Mouse (Mus musculus): ENCODE results near the gene Nms. TPM values are rescaled to one million over a fixed set of nuclear protein-coding genes. Genes with fewer than 3 reads are reported as not detected.

Nms gene
- total RNA-seq (2021): not detected in 2 replicates
- long read RNA-seq, experiment 1: 0 reads
- long read RNA-seq, experiment 2: 0 reads

GRCm38 (mm10) chr1:38938849-38939248, at the start of gene Nms:
Nms (plus strand) TSS chr1:38939149.
- DNase-seq: no peak

GRCm38 (mm10) chr1:38891444-38891843, 47.5 kb upstream of the Nms start:
- DNase-seq: no peak

GRCm38 (mm10) chr1:38893081-38893480, 45.9 kb upstream of the Nms start:
- no peak for DNase-seq

GRCm38 (mm10) chr1:38897431-38898248, 41.3 kb upstream of the Nms start, which contains the start of gene Chst10:
Chst10 (minus strand) TSS chr1:38898161.
- DNase-seq: peak; percentile 78

GRCm38 (mm10) chr1:38902571-38902970, 36.4 kb upstream of the Nms start:
- no peak for DNase-seq

GRCm38 (mm10) chr1:38903985-38904384, 35.0 kb upstream of the Nms start:
- DNase-seq: no peak

- no peak for DNase-seq
Measured at GRCm38 (mm10) chr1:38928996-38929395, 10.0 kb upstream of the Nms start.

- no peak for DNase-seq
Measured at GRCm38 (mm10) chr1:38929468-38929867, 9.5 kb upstream of the Nms start.

- DNase-seq: no peak
Measured at GRCm38 (mm10) chr1:38930767-38931166, 8.2 kb upstream of the Nms start.

GRCm38 (mm10) chr1:38934668-38935067, 4.3 kb upstream of the Nms start:
- DNase-seq: peak; percentile 39

GRCm38 (mm10) chr1:38936780-38937179, 2.2 kb upstream of the Nms start:
- peak; percentile 40 for DNase-seq

GRCm38 (mm10) chr1:38939608-38940007, 659 bp downstream of the Nms start:
- DNase-seq: peak; percentile 53

GRCm38 (mm10) chr1:38956457-38956856, 17.5 kb downstream of the Nms start:
- DNase-seq: no peak

GRCm38 (mm10) chr1:38969116-38969515, 30.2 kb downstream of the Nms start:
- DNase-seq: no peak

GRCm38 (mm10) chr1:38971712-38972111, 32.8 kb downstream of the Nms start:
- DNase-seq: no peak

- DNase-seq: peak; percentile 61
Measured at GRCm38 (mm10) chr1:38972986-38973592, 34.1 kb downstream of the Nms start.

- DNase-seq: no peak
Measured at GRCm38 (mm10) chr1:38979953-38980352, 41.0 kb downstream of the Nms start.

- no peak for DNase-seq
Measured at GRCm38 (mm10) chr1:38983870-38984269, 44.9 kb downstream of the Nms start.

- no peak for DNase-seq
Measured at GRCm38 (mm10) chr1:38985308-38985707, 46.4 kb downstream of the Nms start, which contains the start of gene Pdcl3. Pdcl3 (plus strand) TSS chr1:38985608.

GRCm38 (mm10) chr1:38987080-38987864, 48.3 kb downstream of the Nms start:
- peak; percentile 98 for DNase-seq

GRCm38 (mm10) chr1:38987865-38988211, 48.9 kb downstream of the Nms start:
- DNase-seq: no peak

- DNase-seq: no peak
Measured at GRCm38 (mm10) chr1:38988357-38988756, 49.4 kb downstream of the Nms start.

GRCm38 (mm10) chr1:38992365-38992764, 53.4 kb downstream of the Nms start:
- peak; percentile 23 for DNase-seq
